Mouse (Mus musculus) midbrain, embryonic 12.5 days (tissue): ENCODE data around the gene Bst2. TPM values are rescaled to one million over a fixed set of nuclear protein-coding genes. Genes with fewer than 3 reads are reported as not detected.

Experiments used
- ATAC-seq: fragments of 200-750 bp; cut with Nextera tagmentation; 2 replicates; pipeline ENCODE4 v1.8.0; 2017; ENCODE audit warnings: low read depth, moderate TSS enrichment, moderate library complexity; ENCODE audit not compliant: low FRiP score
- H3K27ac ChIP-seq: fragments of 300-500 bp; sonication (generic); replicated peaks from 2 replicates; pipeline ENCODE4 v1.5.1; 2016; ENCODE audit warnings: mild to moderate bottlenecking
- H3K27me3 ChIP-seq: fragments of 300-500 bp; sonication (generic); 2 replicates; pipeline ENCODE4 v1.6.1; 2016; ENCODE audit warnings: mild to moderate bottlenecking
- H3K36me3 ChIP-seq: fragments of 300-500 bp; sonication (generic); 2 replicates; pipeline ENCODE4 v1.6.1; 2016
- H3K4me1 ChIP-seq: fragments of 300-500 bp; sonication (generic); 2 replicates; pipeline ENCODE4 v1.6.1; 2016
- H3K4me2 ChIP-seq: fragments of 300-500 bp; sonication (generic); replicated peaks from 2 replicates; pipeline ENCODE4 v1.6.1; 2016; ENCODE audit warnings: mild to moderate bottlenecking, moderate library complexity
- H3K4me3 ChIP-seq: fragments of 300-500 bp; sonication (generic); 2 replicates; pipeline ENCODE4 v1.5.1; 2016; ENCODE audit warnings: mild to moderate bottlenecking
- H3K9ac ChIP-seq: fragments of 300-500 bp; sonication (generic); replicated peaks from 2 replicates; pipeline ENCODE4 v1.6.1; 2016; ENCODE audit warnings: mild to moderate bottlenecking, moderate library complexity
- H3K9me3 ChIP-seq: fragments of 300-500 bp; sonication (generic); 2 replicates; pipeline ENCODE4 v1.6.1; 2016; ENCODE audit warnings: mild to moderate bottlenecking
- WGBS: fragments of 180-500 bp; shearing (Covaris S2); methylation state at CpG from one replicate; pipeline ENCODE4 v1.1.7; 2016; 5-methylcytosine and 5-hydroxymethylcytosine counted together
- polyA plus RNA-seq: library from polyadenylated mRNA; unstranded; fragments of >200 nt; fragmentation: Nextera tagmentation; extraction: Ambion mirVana; gene quantifications from 2 replicates; pipeline ENCODE4 v1.2.1, GENCODE M21; 2016

Gene Bst2
- polyA plus RNA-seq, 1 experiment from 2014 or later: 14.5 TPM

GRCm38 (mm10) chr8:71488454-71488853 is 48.8 kb downstream of the Bst2 start:
- Histone ChIP-seq H3K27me3 (no peaks in the 10 kb centered on the region), H3K4me1 (peaks cover 34% of the 10 kb centered on the region), H3K36me3 (peaks cover 36% of the 10 kb centered on the region), H3K27ac (peak overlapping the region; percentile 83; the same call in 1 of the 2 replicates), H3K9me3 (no peaks in the 10 kb centered on the region), H3K9ac (peak overlapping the region; percentile 78), H3K4me3 (peak overlapping the region; percentile 84), H3K4me2 (peak overlapping the region; percentile 100)
- under 1% methylated on average over 22 of the region's 22 CpGs for WGBS
- peak; percentile 79 for ATAC-seq

GRCm38 (mm10) chr8:71487691-71488445 is 49.4 kb downstream of the Bst2 start, which contains the start of gene Gtpbp3:
Gene Gtpbp3 (plus strand): TSS chr8:71488103.
- Histone ChIP-seq H3K4me2 (peak within 1 kb of the TSS; percentile 100), H3K9ac (peak within 1 kb of the TSS; percentile 78), H3K36me3 (peaks cover 38% of the 10 kb centered on the region), H3K27me3 (no peaks in the 10 kb centered on the region), H3K4me1 (peaks cover 36% of the 10 kb centered on the region), H3K9me3 (no peaks in the 10 kb centered on the region), H3K4me3 (peak within 1 kb of the TSS; percentile 84), H3K27ac (peak within 1 kb of the TSS; percentile 83)
- under 1% methylated on average over 33 of the region's 33 CpGs for WGBS
- ATAC-seq: peak; percentile 35

GRCm38 (mm10) chr8:71486136-71486529 is 51.1 kb downstream of the Bst2 start:
- Histone ChIP-seq H3K27ac (peak overlapping the region; percentile 89), H3K4me2 (peak overlapping the region; percentile 63), H3K9me3 (no peaks in the 10 kb centered on the region), H3K4me3 (peak overlapping the region; percentile 92), H3K4me1 (peaks cover 38% of the 10 kb centered on the region), H3K36me3 (peaks cover 38% of the 10 kb centered on the region), H3K27me3 (peaks cover 14% of the 10 kb centered on the region; the same call in 1 of the 2 replicates), H3K9ac (peak overlapping the region; percentile 98; the same call in 1 of the 2 replicates)
- WGBS: 22% methylated on average over 7 of the region's 7 CpGs
- ATAC-seq: no peak

- H3K27ac ChIP-seq: peak within 1 kb of the TSS; percentile 89
- H3K9me3 ChIP-seq: no peaks in the 10 kb centered on the region
- peak within 1 kb of the TSS; percentile 92 for H3K4me3 ChIP-seq
- peak; percentile 79 for ATAC-seq
- H3K4me1 ChIP-seq: peaks cover 38% of the 10 kb centered on the region
- H3K9ac ChIP-seq: peak within 1 kb of the TSS; percentile 98
- peaks cover 39% of the 10 kb centered on the region for H3K36me3 ChIP-seq
- H3K4me2 ChIP-seq: peak within 1 kb of the TSS; percentile 63
- 5% methylated on average over 56 of the region's 58 CpGs for whole genome bisulfite sequencing
- peaks cover 14% of the 10 kb centered on the region; the same call in 1 of the 2 replicates for H3K27me3 ChIP-seq
Observed at GRCm38 (mm10) chr8:71485142-71486135, 51.8 kb downstream of the Bst2 start, which contains the start of gene Ano8. Gene Ano8 (minus strand): TSS chr8:71485963.

- Histone ChIP-seq H3K4me1 (peaks cover 32% of the 10 kb centered on the region), H3K27me3 (peaks cover 14% of the 10 kb centered on the region; the same call in 1 of the 2 replicates), H3K9ac (peak overlapping the region; percentile 98; the same call in 1 of the 2 replicates), H3K4me3 (peak overlapping the region; percentile 92), H3K4me2 (peak overlapping the region; percentile 63), H3K36me3 (peaks cover 46% of the 10 kb centered on the region), H3K9me3 (no peaks in the 10 kb centered on the region), H3K27ac (no peak overlapping the region)
- no peak for ATAC-seq
- 94% methylated on average over 19 of the region's 19 CpGs for WGBS
Observed at GRCm38 (mm10) chr8:71484736-71485135, 52.5 kb downstream of the Bst2 start.

Other genes starting within 250 kb of the Bst2 start
- 75.8 and 82.5 TPM in 2 replicates for gene Use1, start 170.6 kb downstream of the Bst2 start, polyA plus RNA-seq
- gene Ocel1, start 166.2 kb downstream of the Bst2 start, polyA plus RNA-seq: 4.5 and 6.3 TPM in 2 replicates
- gene Nr2f6, start 155.5 kb downstream of the Bst2 start, polyA plus RNA-seq: 54.4 and 58.5 TPM in 2 replicates
- 5.6 and 5.9 TPM in 2 replicates for gene Ushbp1, start 141.7 kb downstream of the Bst2 start, polyA plus RNA-seq
- 91.7 and 102 TPM in 2 replicates for gene Babam1, start 140.6 kb downstream of the Bst2 start, polyA plus RNA-seq
- gene Ankle1, start 131.4 kb downstream of the Bst2 start, polyA plus RNA-seq: 34.8 and 39.1 TPM in 2 replicates
- gene Abhd8, start 73.8 kb downstream of the Bst2 start, polyA plus RNA-seq: 109 and 111 TPM in 2 replicates
- gene Mrpl34, start 72.5 kb downstream of the Bst2 start, polyA plus RNA-seq: 235 and 245 TPM in 2 replicates
- 145 and 152 TPM in 2 replicates for gene Dda1, start 68.3 kb downstream of the Bst2 start, polyA plus RNA-seq
- gene Ano8, start 51.5 kb downstream of the Bst2 start, polyA plus RNA-seq: 14.2 and 18.7 TPM in 2 replicates
- gene Gtpbp3, start 49.4 kb downstream of the Bst2 start, polyA plus RNA-seq: 15.5 and 18.3 TPM in 2 replicates
- gene Plvap, start 25.7 kb downstream of the Bst2 start, polyA plus RNA-seq: 26.9 and 29.5 TPM in 2 replicates
- 0.13 and 0.41 TPM in 2 replicates for gene Ccdc194, start 11.7 kb downstream of the Bst2 start, polyA plus RNA-seq
- 54.0 and 57.0 TPM in 2 replicates for gene Mvb12a, start 5.5 kb upstream of the Bst2 start, polyA plus RNA-seq
- 0.14 TPM in 2 replicates for gene Tmem221, start 21.4 kb upstream of the Bst2 start, polyA plus RNA-seq
- gene Nxnl1, start 29.1 kb upstream of the Bst2 start, polyA plus RNA-seq: not detected in 2 replicates
- gene Slc27a1, start 31.4 kb upstream of the Bst2 start, polyA plus RNA-seq: 38.4 and 44.4 TPM in 2 replicates
- 215 and 216 TPM in 2 replicates for gene Pgls, start 54.7 kb upstream of the Bst2 start, polyA plus RNA-seq
- 6.5 and 6.9 TPM in 2 replicates for gene Fam129c, start 60.2 kb upstream of the Bst2 start, polyA plus RNA-seq
- 52.1 and 56.2 TPM in 2 replicates for gene Colgalt1, start 73.5 kb upstream of the Bst2 start, polyA plus RNA-seq
- gene Unc13a, start 134.3 kb upstream of the Bst2 start, polyA plus RNA-seq: 12.8 and 16.9 TPM in 2 replicates
- 3.3 and 3.4 TPM in 2 replicates for gene Jak3, start 138.8 kb upstream of the Bst2 start, polyA plus RNA-seq
- gene Insl3, start 151.8 kb upstream of the Bst2 start, polyA plus RNA-seq: not detected in 2 replicates
- gene B3gnt3, start 164.3 kb upstream of the Bst2 start, polyA plus RNA-seq: 0.55 and 0.66 TPM in 2 replicates
- 39.2 and 43.7 TPM in 2 replicates for gene Fcho1, start 188.3 kb upstream of the Bst2 start, polyA plus RNA-seq